Mouse (Mus musculus): ENCODE results near the gene Arpc3. TPM values are rescaled to one million over a fixed set of nuclear protein-coding genes. Genes with fewer than 3 reads are reported as not detected.
"Not testable (repeated sequence)": the region's sequence is repeated elsewhere in the genome, so short reads cannot be mapped to it uniquely, and the experiment has no call there.

The Arpc3 gene
- total RNA-seq, 2 experiments from 2014 or later, result 140 to 150 TPM

DNA sequence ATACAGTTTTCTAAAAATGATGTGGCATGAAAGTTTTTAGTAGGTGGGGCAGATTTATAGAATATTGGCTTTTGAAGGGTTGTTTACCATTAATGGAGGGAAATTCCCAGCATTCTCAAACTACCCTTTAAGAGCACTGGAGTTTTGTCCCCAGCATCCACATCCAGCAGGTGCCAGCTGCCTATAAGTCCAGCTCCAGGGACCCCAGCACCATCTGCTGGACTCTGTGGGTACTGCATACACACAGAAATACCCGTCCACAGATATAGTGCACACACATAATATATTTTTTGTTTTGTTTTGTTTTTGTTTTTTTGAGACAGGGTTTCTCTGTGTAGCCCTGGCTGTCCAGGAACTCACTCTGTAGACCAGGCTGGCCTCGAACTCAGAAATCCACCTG, 2.2 kb downstream of the Arpc3 start:
- DNase-seq, result peak; percentile 76 to 89
- intact Hi-C loops (cut with DNase I), result loop anchor here (5.0 kb wide), 3 partner anchors 107 to 262 kb away; no protein-coding TSS in a partner anchor

DNA sequence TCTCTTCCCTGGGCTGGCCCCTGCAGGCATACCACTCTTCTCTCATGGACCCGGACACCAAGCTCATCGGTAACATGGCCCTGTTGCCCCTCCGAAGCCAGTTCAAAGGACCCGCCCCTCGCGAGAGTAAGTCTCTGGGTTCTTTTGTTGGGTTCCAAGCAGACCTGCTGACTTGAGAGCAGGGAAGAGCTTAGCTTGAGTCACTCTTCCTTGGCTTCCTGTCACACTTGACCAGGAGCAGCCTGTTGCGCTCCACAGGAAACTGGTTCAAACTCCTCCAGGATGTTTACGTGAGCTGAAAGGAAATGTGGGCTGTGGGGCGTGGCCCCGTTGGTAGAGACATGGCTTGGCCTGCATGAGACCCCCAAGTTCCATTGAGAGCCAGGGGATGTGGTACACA, 5.1 kb downstream of the Arpc3 start:
- intact Hi-C loops (cut with DNase I), result no loop called here
- peak; percentile 61 to 64 for DNase-seq

DNA sequence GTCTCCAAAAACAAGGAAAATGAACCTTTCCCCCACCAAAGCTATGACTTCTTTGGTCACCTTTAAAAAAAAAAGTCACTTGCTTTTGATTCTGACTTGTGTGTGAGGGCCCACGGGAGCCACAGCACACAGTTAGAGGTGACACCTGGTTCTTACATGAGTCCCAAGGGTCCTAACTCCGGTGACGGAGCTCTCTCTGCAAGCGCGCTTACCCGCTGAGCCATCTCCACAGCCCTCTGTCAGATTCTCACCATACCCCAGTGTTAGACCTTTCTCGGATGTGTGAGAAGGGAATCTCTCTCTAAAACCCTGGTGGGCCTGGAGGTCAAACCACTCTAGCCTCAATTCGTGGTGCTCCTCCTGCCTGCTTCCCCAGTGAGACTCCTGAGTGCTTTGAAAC, 5.8 kb downstream of the Arpc3 start:
- no peak for DNase-seq
- intact Hi-C loops (cut with DNase I), result no loop called here

DNA sequence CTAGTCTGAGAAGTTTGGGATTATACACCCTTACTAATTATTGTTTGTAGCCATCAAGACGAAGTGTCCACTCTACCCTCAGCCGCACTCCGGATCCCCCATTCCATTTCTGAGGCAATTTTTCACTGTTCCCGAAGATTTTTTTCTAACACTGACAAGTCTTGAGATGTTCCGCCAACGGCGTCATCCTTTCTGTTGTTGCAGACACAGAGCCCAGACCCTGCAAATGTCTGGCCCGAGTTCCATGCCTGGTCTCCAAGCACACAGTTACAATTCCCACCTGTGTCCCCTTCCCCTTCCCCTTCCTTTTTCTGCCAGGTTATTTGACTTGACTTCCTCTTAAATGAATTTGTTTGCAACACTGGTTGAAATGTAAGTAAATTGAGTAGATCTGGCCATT, 8.2 kb downstream of the Arpc3 start:
- intact Hi-C loops (cut with DNase I), result loop anchor here (5.0 to 10.0 kb wide), 2 partner anchors 227 to 325 kb away; no protein-coding TSS in a partner anchor
- DNase-seq, result peak in 1 of 2 experiments; percentile 34

DNA sequence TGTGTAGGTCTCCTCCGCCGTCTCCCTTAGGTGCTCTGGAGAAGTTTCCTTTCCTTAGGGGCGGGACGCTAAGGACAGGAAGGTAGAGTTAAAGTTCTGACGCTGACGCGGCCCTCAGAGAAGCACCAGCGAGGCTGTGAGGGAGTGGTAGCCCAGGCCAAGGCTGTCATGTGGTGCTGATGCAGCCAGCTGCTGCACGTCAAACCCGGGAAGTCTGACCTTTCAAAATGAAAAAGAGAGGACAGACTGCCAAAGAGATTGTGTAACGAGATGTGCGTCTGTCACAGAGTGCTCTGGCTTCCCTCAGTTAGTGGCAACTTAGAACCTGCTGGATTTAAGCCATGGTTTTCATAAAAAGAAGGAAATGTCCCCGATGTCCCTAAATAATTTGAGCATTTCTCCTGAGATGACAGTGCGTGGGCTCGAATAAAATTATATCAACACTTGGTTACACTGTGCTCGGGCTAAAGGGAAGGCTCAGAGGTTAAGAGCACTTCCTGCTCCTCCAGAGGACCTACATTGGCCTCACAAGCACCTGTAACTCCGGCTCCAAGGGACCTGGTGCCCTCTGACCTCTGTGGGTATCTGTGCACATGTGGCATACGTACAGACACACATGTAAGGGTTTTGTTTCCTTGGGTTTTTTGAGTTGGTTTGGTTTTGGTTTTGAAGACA, 9.1 kb downstream of the Arpc3 start:
- DNase-seq, result peak; percentile 83 to 88
- intact Hi-C loops (cut with DNase I), result loop anchor here (5.0 to 10.0 kb wide), 2 partner anchors 227 to 324 kb away; no protein-coding TSS in a partner anchor

DNA sequence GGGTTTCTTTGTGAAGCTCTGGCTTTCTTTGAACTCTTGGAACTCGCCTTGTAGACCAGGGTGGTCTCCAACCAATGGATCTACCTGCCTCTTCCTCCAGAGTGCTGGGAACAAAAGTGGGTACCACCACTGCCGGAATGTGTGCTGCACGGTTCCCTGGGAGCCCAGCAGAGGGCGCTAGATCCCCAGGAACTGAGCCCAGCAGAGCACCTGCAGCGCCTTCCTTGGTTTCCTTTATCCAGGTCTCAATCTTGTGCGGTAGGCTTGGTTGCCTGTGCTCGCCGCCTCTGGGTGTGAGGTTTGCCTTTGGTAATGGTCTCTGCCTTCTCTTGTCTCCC, 9.6 kb downstream of the Arpc3 start:
- intact Hi-C loops (cut with DNase I), result loop anchor here (5.0 to 10.0 kb wide), 2 partner anchors 226 to 324 kb away; no protein-coding TSS in a partner anchor
- peak; percentile 83 to 86 for DNase-seq

DNA sequence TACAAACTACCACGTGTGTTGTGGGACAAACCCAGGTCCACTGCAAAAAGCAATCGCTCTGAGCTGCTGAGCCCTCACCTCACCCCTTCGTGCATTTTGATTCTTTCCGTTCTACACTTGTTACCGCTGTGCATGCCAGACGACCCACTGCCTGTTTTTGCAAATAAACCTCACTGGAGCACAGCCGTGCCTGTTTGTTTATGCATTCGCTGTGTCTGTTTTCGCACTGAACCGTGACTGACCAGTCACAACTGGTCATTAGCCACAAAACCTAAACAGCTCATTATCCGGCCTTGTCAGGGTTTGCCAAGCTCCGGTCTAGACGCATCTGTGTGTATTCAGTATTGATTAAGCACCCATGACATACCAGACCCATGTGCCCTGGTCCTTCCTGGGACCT, 10.5 kb downstream of the Arpc3 start:
- intact Hi-C loops (cut with DNase I), result loop anchor here (5.0 to 10.0 kb wide), 2 partner anchors 225 to 323 kb away; no protein-coding TSS in a partner anchor
- DNase-seq, result no peak

DNA sequence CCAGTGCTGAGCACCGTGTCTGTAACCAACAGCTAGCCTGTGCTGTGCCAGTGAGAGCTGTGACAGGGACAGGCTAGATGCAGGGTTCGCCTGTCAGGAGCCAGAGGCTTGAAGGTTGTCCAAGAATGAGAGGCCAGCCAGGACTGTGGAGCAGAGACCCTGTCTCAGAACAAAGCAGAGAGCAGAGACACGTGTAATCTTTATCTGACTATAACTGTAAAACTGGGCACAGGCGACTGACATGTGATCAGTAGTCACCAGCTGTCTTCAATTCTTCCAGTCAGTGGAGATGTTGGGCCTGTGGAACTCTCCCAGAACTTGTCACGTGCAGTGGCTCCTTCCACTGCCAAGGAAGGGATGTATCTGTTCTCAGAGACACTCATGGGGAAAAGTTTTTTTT, 11.1 kb downstream of the Arpc3 start:
- DNase-seq, result peak; percentile 87 to 92
- intact Hi-C loops (cut with DNase I), result loop anchor here (5.0 to 10.0 kb wide), 2 partner anchors 225 to 322 kb away; no protein-coding TSS in a partner anchor

DNA sequence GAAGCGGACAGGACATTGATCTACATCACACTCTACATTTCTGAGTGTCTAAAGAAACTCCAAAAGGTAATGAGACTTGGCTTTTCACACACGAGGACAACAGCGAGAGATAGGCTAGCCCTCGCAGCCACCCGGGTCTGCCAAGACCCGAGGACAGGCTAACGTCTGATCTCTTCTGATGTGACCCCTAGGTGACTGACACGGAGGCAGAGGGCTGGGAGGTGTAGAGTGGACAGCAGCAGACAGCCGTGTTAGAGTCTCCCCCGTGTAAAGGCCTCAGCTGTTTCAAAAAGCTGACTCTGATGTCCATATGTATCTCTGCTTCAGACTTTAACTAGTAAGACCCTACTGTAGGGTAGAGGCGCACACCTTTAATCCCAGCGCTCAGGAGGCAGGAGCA, 11.7 kb downstream of the Arpc3 start:
- intact Hi-C loops (cut with DNase I), result loop anchor here (5.0 to 10.0 kb wide), 2 partner anchors 224 to 321 kb away; no protein-coding TSS in a partner anchor

DNA sequence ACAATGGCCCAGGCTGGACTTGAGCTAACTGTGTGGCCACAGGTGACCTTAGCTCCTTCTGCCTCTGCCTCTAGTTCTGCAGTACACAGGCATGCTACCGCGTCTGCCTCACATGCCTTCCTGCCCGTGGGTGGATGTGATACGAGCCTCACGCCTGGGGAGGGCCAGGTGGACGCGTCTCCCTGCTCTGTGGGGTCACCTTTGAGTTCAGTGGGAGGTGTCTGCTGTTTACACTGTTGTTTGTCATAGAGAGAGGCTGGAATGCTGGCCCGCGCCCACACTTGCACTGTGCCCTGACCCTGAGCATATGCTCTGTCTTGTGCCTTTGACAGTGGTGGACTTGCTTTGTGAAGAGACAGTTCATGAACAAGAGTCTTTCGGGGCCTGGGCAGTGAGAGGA, 13.9 kb downstream of the Arpc3 start:
- intact Hi-C loops (cut with DNase I), result loop anchor here (10.0 kb wide), 1 partner anchor 319 kb away; no protein-coding TSS in a partner anchor
- no peak for DNase-seq

More for the DNA sequence above, 11.7 kb downstream of the Arpc3 start:
- no peak for DNase-seq

DNA sequence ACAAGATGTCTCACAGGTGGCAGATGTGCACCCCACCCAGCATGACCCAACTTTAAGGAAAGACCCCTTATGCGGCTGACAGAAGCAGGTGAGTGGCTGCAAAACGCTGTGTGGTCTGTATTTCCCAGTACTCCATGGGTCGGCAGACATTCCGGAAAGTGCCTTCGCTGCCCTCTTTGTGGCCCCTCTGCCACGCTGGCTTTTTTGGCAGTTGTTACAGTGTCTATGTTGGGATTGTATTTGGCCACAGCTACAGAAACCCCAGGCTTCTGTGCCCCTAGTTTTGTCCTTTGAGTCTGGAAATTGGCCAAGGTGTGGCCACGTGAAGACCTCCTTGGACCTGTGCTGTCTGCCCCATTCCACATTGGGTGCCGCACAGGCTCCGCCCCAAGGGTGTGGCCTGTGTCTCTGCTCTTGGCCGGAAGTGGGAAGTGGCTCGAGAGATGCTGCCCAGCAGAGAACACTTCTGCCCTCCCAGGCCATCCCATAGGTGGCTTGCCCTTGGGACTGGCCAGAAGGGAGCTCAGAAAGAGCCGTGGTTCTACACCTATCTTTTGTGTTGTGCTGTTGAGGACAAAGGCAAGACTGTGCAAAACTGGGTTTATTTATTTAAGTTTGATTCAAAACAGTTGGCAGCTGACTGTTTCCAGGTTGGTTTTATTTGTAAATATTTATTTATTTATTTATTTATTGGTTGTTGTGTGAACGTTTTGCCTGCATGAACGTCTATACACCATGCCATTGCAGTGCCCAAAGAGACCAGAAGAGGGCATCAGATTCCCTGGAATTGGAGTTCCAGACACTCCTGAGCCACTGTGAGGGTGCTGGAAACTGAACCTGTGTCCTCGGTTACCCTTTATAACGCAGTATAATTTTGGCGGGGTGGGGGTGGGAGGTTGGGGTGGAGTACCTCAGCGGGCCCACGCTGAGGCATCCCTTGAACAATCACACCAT, 18.3 kb downstream of the Arpc3 start:
- intact Hi-C loops (cut with DNase I), result loop anchor here (10.0 kb wide), 1 partner anchor 315 kb away; no protein-coding TSS in a partner anchor
- no peak for DNase-seq

DNA sequence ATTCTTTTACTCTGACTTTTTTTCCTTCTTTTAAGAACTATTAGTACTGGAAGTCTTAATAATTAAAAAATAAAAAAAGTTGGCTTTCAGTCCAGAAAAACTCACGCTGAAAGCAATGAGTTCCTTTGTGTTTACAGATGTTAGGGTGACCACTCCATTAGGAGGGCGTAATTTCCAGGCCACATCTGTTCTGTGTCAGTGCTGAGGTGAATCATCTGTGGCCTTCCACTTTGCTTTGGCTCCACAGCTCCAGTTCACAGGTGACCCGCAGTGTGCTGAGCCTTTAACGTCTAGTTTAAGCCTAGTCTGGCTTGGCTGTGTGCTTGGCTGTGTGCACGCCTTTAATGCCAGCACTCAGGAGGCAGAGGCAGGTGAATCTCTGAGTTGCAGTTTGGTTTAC, 20.2 kb downstream of the Arpc3 start:
- DNase-seq, result no peak
- intact Hi-C loops (cut with DNase I), result no loop called here

DNA sequence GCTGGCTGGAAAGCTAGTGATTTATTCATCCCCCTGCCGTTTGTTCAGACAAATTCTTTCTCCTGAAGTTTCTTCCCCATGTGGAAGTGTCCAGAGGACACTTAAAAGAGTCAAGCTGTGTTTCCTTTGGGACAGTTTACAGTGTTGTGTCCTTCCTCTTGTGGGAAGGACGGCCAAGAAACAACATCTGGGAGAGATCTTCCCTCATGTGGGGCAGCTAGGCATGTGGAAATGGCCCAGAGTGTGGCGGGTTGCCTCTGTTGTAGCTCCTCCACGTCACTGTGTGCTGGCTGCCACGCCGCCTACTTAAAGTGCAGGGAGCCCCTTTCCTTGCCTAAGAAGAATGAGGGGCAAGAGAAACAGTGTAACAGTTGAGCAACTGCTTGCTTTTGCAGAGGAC, 21.1 kb downstream of the Arpc3 start:
- intact Hi-C loops (cut with DNase I), result no loop called here
- DNase-seq, result peak; percentile 50 to 58

DNA sequence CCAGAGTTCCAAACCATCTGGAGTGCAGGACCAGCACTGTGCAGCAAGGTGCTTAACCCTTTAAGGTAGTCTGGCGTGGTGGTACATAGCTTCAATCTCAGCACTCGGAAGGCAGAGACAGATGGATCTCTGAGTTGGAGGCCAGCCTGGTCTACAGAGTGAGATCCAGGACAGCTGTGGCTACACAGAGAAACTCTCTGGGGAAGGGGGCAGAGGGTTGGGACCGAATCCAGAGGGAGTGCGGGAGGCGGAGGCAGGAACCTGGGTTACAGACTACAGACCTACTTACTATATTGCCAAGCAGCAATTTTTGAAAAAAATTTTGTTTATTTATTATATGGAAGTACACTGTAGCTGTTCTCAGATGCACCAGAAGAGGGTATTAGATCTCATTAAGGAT, 22.7 kb downstream of the Arpc3 start:
- DNase-seq, result no peak
- intact Hi-C loops (cut with DNase I), result no loop called here

DNA sequence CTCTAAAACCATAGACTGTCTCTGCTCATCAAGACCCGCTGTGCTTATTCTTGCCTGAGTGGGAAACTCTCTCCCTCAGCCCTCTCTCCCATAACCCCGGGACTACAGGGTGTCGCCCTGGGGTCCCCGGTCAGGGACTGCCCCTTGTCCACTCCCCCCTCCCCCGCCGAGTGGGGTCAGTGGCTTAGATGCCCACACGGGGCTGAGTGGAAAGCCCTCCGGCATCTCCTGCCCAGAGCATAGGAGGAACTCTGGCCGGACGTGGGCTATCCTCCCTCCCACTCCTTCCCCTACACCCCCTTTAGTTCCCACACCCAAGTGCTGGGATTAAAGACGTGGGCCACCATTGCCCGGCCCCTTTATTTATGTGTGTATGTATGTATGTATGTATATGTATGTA, 23.8 kb downstream of the Arpc3 start:
- intact Hi-C loops (cut with DNase I), result no loop called here
- no peak for DNase-seq

DNA sequence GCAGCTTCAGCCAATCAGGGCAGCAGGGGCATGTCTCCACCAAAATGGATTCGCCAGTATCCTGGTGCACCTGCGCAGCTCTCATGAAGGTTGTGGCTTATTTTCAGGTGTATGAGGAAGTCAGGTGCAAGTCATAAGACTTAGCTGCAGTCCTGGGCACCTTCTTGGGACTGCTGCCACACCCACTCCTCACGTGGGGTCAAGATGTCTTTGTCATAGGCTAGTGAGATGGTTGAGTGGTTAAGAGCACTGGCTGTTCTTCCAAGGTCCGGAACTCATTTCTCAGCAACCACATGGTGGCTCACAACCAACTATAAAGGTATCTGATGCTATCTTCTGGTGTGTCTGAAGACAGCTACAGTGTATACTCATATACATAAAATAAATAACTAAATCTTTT, 29.0 kb downstream of the Arpc3 start:
- intact Hi-C loops (cut with DNase I), result loop anchor here (5.0 kb wide), 2 partner anchors 207 to 307 kb away; no protein-coding TSS in a partner anchor
- not testable (repeated sequence) for DNase-seq

DNA sequence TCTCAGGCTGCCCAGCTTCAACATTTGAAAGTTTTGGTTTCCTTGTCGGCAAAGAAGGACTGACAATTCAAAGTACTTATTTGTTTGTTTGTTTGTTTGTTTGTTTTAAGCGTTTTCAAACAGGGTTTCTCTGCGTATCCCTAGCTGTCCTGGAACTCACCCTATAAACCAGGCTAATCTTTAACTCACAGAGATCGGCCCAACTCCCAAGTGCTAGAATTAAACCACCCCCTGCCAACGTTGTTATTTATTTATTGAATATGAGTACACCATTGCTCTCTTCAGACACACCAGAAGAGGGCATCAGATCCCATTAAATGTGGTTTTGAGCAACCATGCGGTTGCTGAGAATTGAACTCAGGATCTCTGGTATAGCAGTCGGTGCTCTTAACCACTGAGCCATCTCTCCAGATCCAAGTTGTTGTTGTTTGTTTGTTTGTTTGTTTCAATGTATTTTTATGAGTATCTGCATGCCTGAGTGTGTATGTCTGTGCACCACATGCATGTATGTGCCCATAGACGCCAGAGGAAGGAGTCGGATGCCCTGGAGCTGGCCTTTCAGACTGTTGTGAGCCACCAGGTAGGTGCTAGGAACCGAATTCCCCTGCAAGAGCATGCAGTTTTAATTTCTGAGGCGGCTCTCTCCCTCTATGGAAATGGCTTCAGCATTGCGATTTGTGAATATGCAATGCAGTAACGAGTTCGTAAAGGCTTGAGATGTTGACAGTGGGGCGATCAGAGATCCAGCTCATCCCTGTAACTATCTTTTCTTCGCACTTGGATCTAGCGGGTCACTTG, 29.8 kb downstream of the Arpc3 start, which contains the start of gene Anapc7:
TSS of gene Anapc7 (plus strand) at position 423 of the 798 bp plus-strand sequence.
- intact Hi-C loops (cut with DNase I), result loop anchor here (5.0 kb wide), 2 partner anchors 206 to 306 kb away; no protein-coding TSS in a partner anchor
- DNase-seq, result no peak

DNA sequence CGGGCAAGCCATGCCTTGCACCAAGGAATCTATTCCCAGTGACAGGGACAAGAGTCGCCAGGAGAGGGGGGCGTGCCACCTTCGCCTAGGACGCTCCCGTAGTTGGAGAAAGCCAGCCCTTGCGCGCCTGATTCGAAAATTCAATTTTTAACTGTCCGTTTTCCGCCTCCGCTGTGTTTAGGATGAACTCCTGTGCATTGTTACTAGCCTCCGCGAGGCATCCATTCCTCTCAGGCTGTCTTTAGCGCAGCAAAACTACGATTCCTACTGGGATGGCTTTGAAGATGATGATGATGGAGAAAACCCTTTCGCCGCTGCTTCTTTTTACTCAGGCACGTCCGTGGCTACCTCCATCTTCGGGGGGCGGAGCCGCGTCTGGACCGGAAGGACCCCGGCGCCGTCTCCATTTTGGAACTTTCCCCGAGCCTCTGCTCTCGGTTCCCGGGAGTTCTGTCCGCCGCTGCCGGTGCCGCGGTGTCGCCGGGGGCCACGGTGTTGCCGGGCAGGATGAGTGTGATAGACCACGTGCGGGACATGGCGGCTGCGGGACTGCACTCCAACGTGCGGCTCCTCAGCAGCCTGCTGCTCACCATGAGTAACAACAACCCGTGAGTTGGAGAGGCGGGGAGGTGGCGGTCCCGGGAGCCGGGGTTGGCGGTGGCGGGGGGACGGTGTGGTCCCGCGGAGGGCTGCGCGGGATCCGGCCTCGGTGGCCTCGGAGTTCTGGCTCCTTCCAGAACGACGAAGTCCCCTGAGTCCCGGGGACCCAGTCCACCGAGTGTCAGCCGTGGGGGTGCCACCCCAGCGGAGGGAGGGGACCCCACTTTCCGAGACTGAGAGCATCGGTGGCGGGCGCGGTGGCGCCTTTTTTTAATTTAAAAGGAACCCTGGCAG, 30.6 kb downstream of the Arpc3 start:
- intact Hi-C loops (cut with DNase I), result loop anchor here (5.0 kb wide), 2 partner anchors 205 to 305 kb away; no protein-coding TSS in a partner anchor
- DNase-seq, result peak; percentile 95 to 96

DNA sequence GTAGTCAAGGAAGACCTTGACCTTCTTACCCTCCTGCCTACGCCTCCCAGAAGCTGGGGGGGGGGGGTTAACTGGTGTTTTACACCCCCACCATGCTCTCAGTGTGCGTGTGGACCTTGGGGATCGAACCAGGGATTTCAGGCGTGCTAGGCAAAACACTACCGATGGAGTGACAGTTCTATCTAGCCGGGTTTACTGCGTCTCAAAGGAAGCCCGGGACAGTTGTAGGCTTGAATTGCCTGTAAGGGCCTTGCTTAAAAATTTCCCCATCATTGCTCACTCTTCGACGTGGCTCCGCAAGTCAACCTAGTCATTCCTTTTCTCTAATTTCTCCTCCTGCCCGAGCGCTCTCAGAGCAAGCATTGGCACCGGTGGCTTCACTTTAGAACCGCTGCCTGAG, 31.4 kb downstream of the Arpc3 start:
- DNase-seq, result no peak
- intact Hi-C loops (cut with DNase I), result loop anchor here (5.0 kb wide), 2 partner anchors 204 to 304 kb away; no protein-coding TSS in a partner anchor

Measured in heart, postnatal 10 days (tissue).